ENCODE assay signal across 30 mouse cellular contexts in genomic region chr11:94741732-94742272, GRCm38 (mm10). TPM values are rescaled to one million over a fixed set of nuclear protein-coding genes. Genes with fewer than 3 reads are reported as not detected.
DNase-seq lines count a peak whose midpoint lies in the region; ATAC-seq and TF ChIP-seq lines count a peak whose summit lies in the region.
"Had no signal": no experiment of that assay in that cellular context is flagged by ENCODE, and none has a peak within 500 bp of the region (broad histone marks: within the 10 kb centered on the region; RNA-seq: fewer than 3 reads in every experiment).

Gene Cdc34b, plus strand, starts transcription at chr11:94741782.

- 77% methylated on average over 29 of the region's 29 CpGs for WGBS in stomach, embryonic 16.5 days
- WGBS in stomach, postnatal 0 days = 78% methylated on average over 28 of the region's 29 CpGs
- 64% methylated on average over 29 of the region's 29 CpGs for WGBS in liver, embryonic 11.5 days

- DNase-seq in stomach, postnatal 0 days (ENCODE audit: low spot score) = no peak
- peak; percentile 49 for DNase-seq in ZHBTc4 (ENCODE audit: low read depth, low spot score)
- DNase-seq in liver, embryonic 11.5 days (ENCODE audit: low spot score) = no peak
- DNase-seq in left cerebral cortex, adult 11 months (ENCODE audit: low spot score) = no peak
- DNase-seq: adrenal gland, adult 8-10 months; adrenal gland, postnatal 25 days; B cell, adult 2 months; cerebellum, adult 11-12 months; cerebellum, adult 8-10 months; cerebellum, postnatal 10 days; cerebellum, postnatal 36 days; embryo, embryonic 11 days; gastrocnemius, postnatal 25 days; heart, adult 2 months; heart, postnatal 14 days; heart, postnatal 4 days had no signal

- H3K9me3 ChIP-seq in stomach, embryonic 16.5 days (replicated peaks; ENCODE audit: control insufficient read depth, low read length) = no peaks in the 10 kb centered on the region
- H3K9me3 ChIP-seq in stomach, postnatal 0 days (ENCODE audit: control insufficient read depth, low read length) = no peaks in the 10 kb centered on the region
- no peaks in the 10 kb centered on the region for H3K9me3 ChIP-seq in liver, embryonic 11.5 days (ENCODE audit: control insufficient read depth, low read length)
- H3K9me3 ChIP-seq: embryonic facial prominence, embryonic 13.5 days; forebrain, embryonic 13.5 days had no signal

- no peaks in the 10 kb centered on the region for H3K27me3 ChIP-seq in stomach, embryonic 16.5 days (ENCODE audit: control insufficient read depth, insufficient read depth, low read length)
- no peaks in the 10 kb centered on the region for H3K27me3 ChIP-seq in stomach, postnatal 0 days (ENCODE audit: control insufficient read depth, insufficient read depth, low read length)
- 0 out of 2 replicates have a peak, but pooled peaks cover 5% of the 10 kb centered on the region for H3K27me3 ChIP-seq in liver, embryonic 11.5 days (replicated peaks; ENCODE audit: control insufficient read depth, insufficient read depth, low read length)
- H3K27me3 ChIP-seq: embryonic facial prominence, embryonic 13.5 days; forebrain, embryonic 13.5 days had no signal

- H3K36me3 ChIP-seq in stomach, embryonic 16.5 days (ENCODE audit: control insufficient read depth, insufficient read depth, low read length) = no peaks in the 10 kb centered on the region
- H3K36me3 ChIP-seq in stomach, postnatal 0 days (ENCODE audit: control insufficient read depth, insufficient read depth, low read length) = no peaks in the 10 kb centered on the region
- no peaks in the 10 kb centered on the region for H3K36me3 ChIP-seq in liver, embryonic 11.5 days (ENCODE audit: control insufficient read depth, insufficient read depth, low read length)
- H3K36me3 ChIP-seq: embryonic facial prominence, embryonic 10.5 days; embryonic facial prominence, embryonic 13.5 days; forebrain, embryonic 10.5 days; heart, embryonic 10.5 days; heart, embryonic 13.5 days had no signal

- no peak for TF ChIP-seq CTCF in stomach, postnatal 0 days (IDR thresholded peaks at IDR 0.05; ENCODE audit: low read depth)

- no peak within 1 kb of the TSS for H3K4me3 ChIP-seq in stomach, embryonic 16.5 days (replicated peaks; ENCODE audit: low read length)
- no peak within 1 kb of the TSS for H3K4me3 ChIP-seq in stomach, postnatal 0 days (ENCODE audit: low read depth, low read length)
- no peak within 1 kb of the TSS for H3K4me3 ChIP-seq in liver, embryonic 11.5 days (ENCODE audit: low read depth, low read length)
- H3K4me3 ChIP-seq: embryonic facial prominence, embryonic 10.5 days; embryonic facial prominence, embryonic 13.5 days; erythroblast, embryonic 14.5 days; forebrain, embryonic 10.5 days; forebrain, embryonic 13.5 days; heart, adult 2 months; heart, embryonic 10.5 days; heart, embryonic 13.5 days had no signal

- no peak within 1 kb of the TSS for H3K27ac ChIP-seq in stomach, embryonic 16.5 days (ENCODE audit: low read length)
- H3K27ac ChIP-seq in stomach, postnatal 0 days (replicated peaks) = no peak within 1 kb of the TSS
- no peak within 1 kb of the TSS for H3K27ac ChIP-seq in liver, embryonic 11.5 days (ENCODE audit: low read depth, low read length)
- H3K27ac ChIP-seq: embryonic facial prominence, embryonic 10.5 days; embryonic facial prominence, embryonic 13.5 days; forebrain, embryonic 10.5 days; forebrain, embryonic 13.5 days; heart, adult 2 months; heart, embryonic 10.5 days; heart, embryonic 13.5 days; hindbrain, embryonic 14.5 days; hindbrain, postnatal 0 days had no signal

- H3K4me2 ChIP-seq in stomach, embryonic 16.5 days (ENCODE audit: low read depth, low read length) = no peak within 1 kb of the TSS
- H3K4me2 ChIP-seq in stomach, postnatal 0 days (replicated peaks; ENCODE audit: low read depth) = no peak within 1 kb of the TSS
- H3K4me2 ChIP-seq in liver, embryonic 11.5 days = no peak within 1 kb of the TSS
- H3K4me2 ChIP-seq: embryonic facial prominence, embryonic 13.5 days; forebrain, embryonic 13.5 days; heart, embryonic 13.5 days; hindbrain, embryonic 14.5 days had no signal

- no peaks in the 10 kb centered on the region for H3K4me1 ChIP-seq in stomach, embryonic 16.5 days (ENCODE audit: control insufficient read depth, insufficient read depth, low read length)
- H3K4me1 ChIP-seq in stomach, postnatal 0 days (replicated peaks; ENCODE audit: control insufficient read depth, insufficient read depth) = no peaks in the 10 kb centered on the region
- no peaks in the 10 kb centered on the region for H3K4me1 ChIP-seq in liver, embryonic 11.5 days (replicated peaks; ENCODE audit: control insufficient read depth, insufficient read depth, low read length)
- H3K4me1 ChIP-seq: embryonic facial prominence, embryonic 10.5 days; embryonic facial prominence, embryonic 13.5 days; forebrain, embryonic 10.5 days; forebrain, embryonic 13.5 days; heart, embryonic 10.5 days; heart, embryonic 13.5 days had no signal

- H3K9ac ChIP-seq in stomach, embryonic 16.5 days (ENCODE audit: low read length) = no peak within 1 kb of the TSS
- H3K9ac ChIP-seq in stomach, postnatal 0 days (ENCODE audit: low read length) = no peak within 1 kb of the TSS
- no peak within 1 kb of the TSS for H3K9ac ChIP-seq in liver, embryonic 11.5 days (ENCODE audit: low read depth, low read length)
- H3K9ac ChIP-seq: embryonic facial prominence, embryonic 13.5 days; forebrain, embryonic 13.5 days; heart, embryonic 13.5 days; hindbrain, embryonic 14.5 days had no signal

- ATAC-seq in stomach, embryonic 16.5 days (ENCODE audit: insufficient read depth, low FRiP score) = peak; percentile 25; the same call in 1 of the 2 replicates
- no peak for ATAC-seq in stomach, postnatal 0 days (ENCODE audit: low FRiP score, low TSS enrichment)
- ATAC-seq in megakaryocyte-erythroid progenitor cell, adult 5-6 weeks (replicated peaks; ENCODE audit: low FRiP score, low TSS enrichment, poor library complexity, severe bottlenecking) = 0 out of 2 replicates have a peak, but pooled peaks have one; percentile 47
- ATAC-seq in liver, embryonic 11.5 days (replicated peaks; ENCODE audit: low FRiP score) = no peak
- ATAC-seq: activated CD4-positive, CD25-positive, alpha-beta regulatory T cell, adult 4 months; forebrain, embryonic 13.5 days; forebrain, embryonic 16.5 days; hindbrain, postnatal 0 days; inflammation-experienced regulatory T-cells, adult 6 months had no signal

- TF ChIP-seq EP300 in stomach, postnatal 0 days (optimal IDR thresholded peaks at IDR 0.05) = no peak

RNA-seq across cellular contexts. Expression of gene Cdc34b, which starts in this region (rescaled TPM):
- polyA plus RNA-seq in stomach, embryonic 16.5 days (2015; fragmentation: Nextera tagmentation; extraction: Ambion mirVana) = 0.18 and 0.39 TPM in 2 replicates
- not detected in 2 replicates for polyA plus RNA-seq in stomach, postnatal 0 days (2015; fragmentation: Nextera tagmentation; extraction: Ambion mirVana)
- not detected in 2 replicates for total RNA-seq in megakaryocyte-erythroid progenitor cell, adult 5-6 weeks (2014; fragmentation: Nextera tagmentation)
- 0.53 TPM in 1 of 2 replicates, not detected in the other for total RNA-seq in megakaryocyte-erythroid progenitor cell, adult 5-6 weeks (2017)
- polyA plus RNA-seq in liver, embryonic 11.5 days (2014; fragmentation: Nextera tagmentation; extraction: Ambion mirVana) = 0.23 TPM in 1 of 2 replicates, not detected in the other
- polyA plus RNA-seq: activated CD4-positive, CD25-positive, alpha-beta regulatory T cell, adult 4 months; embryonic facial prominence, embryonic 13.5 days; forebrain, embryonic 13.5 days; forebrain, embryonic 16.5 days; heart, embryonic 10.5 days; hindbrain, embryonic 14.5 days; hindbrain, postnatal 0 days had no signal

Comparison
In these comparisons a context has a peak if more than half of its experiments do, and no peak if none do; other contexts are left out.
1. Peak in ATAC-seq in stomach, embryonic 16.5 days; RNA of the gene not detected or under 1 TPM.
2. Peak in ATAC-seq in megakaryocyte-erythroid progenitor cell, adult 5-6 weeks; RNA of the gene not detected or under 1 TPM.